Mouse (Mus musculus) C2C12 (cell line): ENCODE measurements at regions not wholly inside any gene's neighbourhood (a gene's known extent, or its start where the extent isn't known, plus 50 kb on each side); places are given as distances from the start of the nearest gene placed in this dataset.

Source experiments
- CTCF ChIP-seq: IDR thresholded peaks from one replicate; pipeline ENCODE4 v1.5.1; 2011; ENCODE audit not compliant: control insufficient read depth, insufficient read depth, insufficient read length
- FOSL1 ChIP-seq: IDR thresholded peaks from one replicate; pipeline ENCODE4 v1.8.0; 2011; ENCODE audit warnings: mild to moderate bottlenecking, low read length; ENCODE audit not compliant: poor library complexity, insufficient read depth, severe bottlenecking

DNA sequence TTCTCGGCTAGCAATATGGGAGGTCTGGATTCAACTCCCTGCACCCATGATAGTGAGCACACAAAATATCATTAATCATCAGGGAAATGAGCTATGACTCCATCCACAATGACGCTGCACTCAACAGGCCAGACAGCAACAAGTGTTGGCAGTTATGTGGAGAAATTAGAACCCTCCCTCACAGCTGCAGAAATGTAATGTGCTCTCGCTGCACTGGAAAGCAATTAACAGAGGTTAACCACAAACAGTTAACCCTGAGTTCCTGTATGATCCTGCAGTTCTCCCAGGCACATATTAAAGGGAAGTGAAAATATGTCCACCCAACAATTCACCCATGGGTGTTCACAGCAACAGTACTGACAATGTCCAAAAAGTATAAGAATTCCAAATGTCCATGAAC is 54.0 kb upstream of the Jade2 start:
- TF ChIP-seq CTCF (no peak), FOSL1 (peak; percentile 37)
